Mouse (Mus musculus): ENCODE results near the gene Spata20. TPM values are rescaled to one million over a fixed set of nuclear protein-coding genes. Genes with fewer than 3 reads are reported as not detected.

Gene Spata20
- total and polyA plus RNA-seq, 2 experiments from 2014 or later, result 2.3 to 3.1 TPM

DNA sequence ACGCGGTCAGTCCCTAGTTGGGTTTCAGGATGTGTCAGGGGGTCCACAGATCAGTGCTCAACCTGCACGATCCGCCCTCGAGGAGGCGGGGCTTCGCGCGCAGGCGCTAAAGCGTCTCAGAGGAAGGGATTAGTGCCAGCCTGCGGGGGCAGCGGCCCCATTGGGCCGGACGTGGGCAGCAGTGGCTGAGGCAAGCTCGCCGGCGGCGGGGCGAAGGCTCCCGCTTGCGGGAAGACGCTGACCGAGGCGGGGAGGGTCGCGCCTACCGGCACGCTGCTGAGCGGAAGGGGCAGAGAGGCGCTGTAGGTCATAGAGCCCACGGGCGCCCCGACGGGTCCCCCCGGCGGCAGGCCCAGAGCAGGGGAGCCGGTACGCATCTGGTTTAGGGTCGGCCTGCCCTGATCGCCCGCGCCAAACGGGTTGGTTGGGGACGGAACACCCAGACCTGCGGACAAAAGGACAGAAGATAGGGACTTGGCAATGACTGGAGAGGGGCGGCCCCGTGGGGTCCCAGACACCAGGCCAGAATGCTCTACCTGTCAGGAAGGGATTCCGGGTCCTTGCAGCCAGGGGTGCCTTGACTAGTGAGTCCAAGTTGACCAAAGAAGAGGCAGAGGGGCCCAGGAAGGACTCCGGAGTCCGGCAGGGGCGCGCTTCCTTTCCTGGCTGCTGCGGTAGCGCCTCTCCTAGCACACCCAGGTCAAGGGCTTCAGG lies 5.2 kb upstream of the Spata20 start:
- Histone ChIP-seq H3K4me3 (ENCODE audit: low read depth, low read length) (peak overlapping the region; percentile 54), H3K27ac (ENCODE audit: low read depth, low read length) (0 out of 2 replicates have a peak overlapping the region, but pooled peaks have one; percentile 9), H3K27me3 (ENCODE audit: insufficient read depth, low read length) (no peaks in the 10 kb centered on the region), H3K36me3 (ENCODE audit: insufficient read depth) (no peaks in the 10 kb centered on the region), H3K9me3 (ENCODE audit: low read length) (no peaks in the 10 kb centered on the region), H3K4me1 (ENCODE audit: insufficient read depth) (no peaks in the 10 kb centered on the region; the same call in 1 of the 2 replicates), H3K4me2 (ENCODE audit: low read depth) (peak overlapping the region; percentile 74), H3K9ac (peak overlapping the region; percentile 71)
- ATAC-seq (peak; percentile 81), DNase-seq (peak; percentile 79)
- WGBS, result 4% methylated on average over 54 of the region's 55 CpGs
- TF ChIP-seq CTCF (IDR thresholded peaks at IDR 0.05; ENCODE audit: low read depth), result no peak; the same call in 1 of the 2 replicates

DNA sequence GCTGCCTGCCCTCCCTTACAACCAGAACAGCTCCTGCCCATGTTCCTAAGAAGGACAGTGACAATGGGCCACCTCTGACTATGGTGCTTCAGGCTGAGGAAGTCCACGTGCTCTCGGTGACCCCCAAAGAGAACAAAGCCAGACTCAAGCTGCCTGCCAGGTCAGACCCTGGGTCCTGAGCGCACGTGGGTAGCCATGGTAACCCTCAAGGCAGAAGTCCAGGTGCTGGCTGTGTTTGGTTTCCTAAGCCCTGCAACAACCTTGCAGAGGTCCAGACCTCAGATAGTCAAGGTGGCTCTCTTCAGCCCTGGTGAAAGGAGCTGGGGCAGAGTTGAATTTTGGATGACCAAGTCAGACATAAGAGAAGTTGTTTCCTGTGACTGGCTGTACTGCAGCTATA lies 3.8 kb upstream of the Spata20 start:
- no peak for TF ChIP-seq CTCF (IDR thresholded peaks at IDR 0.05; ENCODE audit: low read depth)
- no peaks in the 10 kb centered on the region; the same call in 1 of the 2 replicates for H3K4me1 ChIP-seq (ENCODE audit: insufficient read depth)
- no peak for ATAC-seq
- whole genome bisulfite sequencing, result 37% methylated on average over 4 of the region's 4 CpGs
- no peak overlapping the region for H3K4me2 ChIP-seq (ENCODE audit: low read depth)
- H3K9ac ChIP-seq, result no peak overlapping the region
- H3K36me3 ChIP-seq (ENCODE audit: insufficient read depth), result no peaks in the 10 kb centered on the region
- no peak overlapping the region for H3K27ac ChIP-seq (ENCODE audit: low read depth, low read length)
- no peaks in the 10 kb centered on the region for H3K27me3 ChIP-seq (ENCODE audit: insufficient read depth, low read length)
- H3K4me3 ChIP-seq (ENCODE audit: low read depth, low read length), result no peak overlapping the region
- H3K9me3 ChIP-seq (ENCODE audit: low read length), result no peaks in the 10 kb centered on the region
- no peak for DNase-seq

- ATAC-seq, result no peak
- H3K27me3 ChIP-seq (ENCODE audit: insufficient read depth, low read length), result no peaks in the 10 kb centered on the region
These were observed 3.0 kb upstream of the Spata20 start for GRCm38 (mm10) chr11:94488767-94489533.

DNA sequence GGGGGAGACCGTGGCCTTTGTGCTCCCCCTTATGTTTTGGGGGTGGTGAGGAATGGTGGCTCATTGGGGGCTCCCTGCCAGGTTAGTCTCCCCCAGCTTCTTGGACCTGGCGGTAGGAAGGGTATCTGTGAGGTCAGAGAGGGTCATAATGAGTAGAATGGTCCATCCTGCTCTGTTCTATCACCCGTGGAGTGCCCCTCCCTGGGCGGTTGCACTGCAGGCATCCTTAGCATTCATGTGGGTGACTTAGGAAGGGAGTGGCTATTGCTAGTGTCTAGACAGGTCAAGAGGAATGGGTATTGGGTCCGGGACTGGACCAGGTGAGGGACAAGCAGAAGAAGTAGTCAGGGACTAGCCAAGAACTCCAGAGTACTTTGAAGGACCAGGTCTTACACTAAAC lies 756 bp downstream of the Spata20 start:
- no peak overlapping the region for H3K4me3 ChIP-seq (ENCODE audit: low read depth, low read length)

More at GRCm38 (mm10) chr11:94488767-94489533, 3.0 kb upstream of the Spata20 start:
- Histone ChIP-seq H3K36me3 (ENCODE audit: insufficient read depth) (no peaks in the 10 kb centered on the region), H3K4me3 (ENCODE audit: low read depth, low read length) (no peak overlapping the region), H3K9ac (no peak overlapping the region), H3K4me1 (ENCODE audit: insufficient read depth) (no peaks in the 10 kb centered on the region; the same call in 1 of the 2 replicates), H3K27ac (ENCODE audit: low read depth, low read length) (no peak overlapping the region), H3K9me3 (ENCODE audit: low read length) (no peaks in the 10 kb centered on the region), H3K4me2 (ENCODE audit: low read depth) (no peak overlapping the region)
- 93% methylated on average over 11 of the region's 11 CpGs for WGBS
- no peak for TF ChIP-seq CTCF (IDR thresholded peaks at IDR 0.05; ENCODE audit: low read depth)
- no peak for DNase-seq

DNA sequence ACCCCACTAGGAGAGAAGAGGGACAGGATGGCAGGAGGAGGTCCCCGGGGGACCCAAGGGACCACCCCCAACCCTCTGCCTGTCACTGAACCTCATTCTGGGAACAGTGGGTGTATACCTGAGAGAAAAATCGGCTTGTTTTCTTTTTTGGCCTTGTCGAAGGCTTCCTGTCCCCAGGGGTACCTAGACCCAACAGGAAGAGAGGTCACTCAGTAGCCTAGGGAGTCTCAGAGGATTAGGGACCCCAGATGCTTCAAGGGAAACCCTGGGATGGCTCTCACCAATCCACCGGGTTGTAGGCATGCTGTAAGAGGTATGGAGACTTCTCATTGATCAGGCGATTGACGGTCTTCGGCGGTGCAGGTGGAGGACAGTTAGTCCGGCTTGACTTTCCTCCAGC lies 1.3 kb downstream of the Spata20 start:
- H3K9me3 ChIP-seq (ENCODE audit: low read length), result no peaks in the 10 kb centered on the region
- DNase-seq (no peak), ATAC-seq (no peak)
- H3K27ac ChIP-seq (ENCODE audit: low read depth, low read length), result no peak overlapping the region
- no peaks in the 10 kb centered on the region for H3K4me1 ChIP-seq (ENCODE audit: insufficient read depth)
- H3K36me3 ChIP-seq (ENCODE audit: insufficient read depth), result no peaks in the 10 kb centered on the region
- no peak for TF ChIP-seq CTCF (IDR thresholded peaks at IDR 0.05; ENCODE audit: low read depth)
- H3K4me3 ChIP-seq (ENCODE audit: low read depth, low read length), result no peak overlapping the region
- H3K9ac ChIP-seq, result no peak overlapping the region
- no peaks in the 10 kb centered on the region for H3K27me3 ChIP-seq (ENCODE audit: insufficient read depth, low read length)
- H3K4me2 ChIP-seq (ENCODE audit: low read depth), result no peak overlapping the region
- WGBS, result 90% methylated on average over 9 of the region's 9 CpGs

More for the DNA sequence above, 756 bp downstream of the Spata20 start:
- WGBS, result 79% methylated on average over 5 of the region's 5 CpGs
- Histone ChIP-seq H3K4me1 (ENCODE audit: insufficient read depth) (no peaks in the 10 kb centered on the region), H3K27ac (ENCODE audit: low read depth, low read length) (no peak overlapping the region), H3K36me3 (ENCODE audit: insufficient read depth) (no peaks in the 10 kb centered on the region), H3K4me2 (ENCODE audit: low read depth) (no peak overlapping the region), H3K9me3 (ENCODE audit: low read length) (no peaks in the 10 kb centered on the region), H3K27me3 (ENCODE audit: insufficient read depth, low read length) (no peaks in the 10 kb centered on the region), H3K9ac (no peak overlapping the region)
- DNase-seq (no peak), ATAC-seq (no peak)
- no peak for TF ChIP-seq CTCF (IDR thresholded peaks at IDR 0.05; ENCODE audit: low read depth)

DNA sequence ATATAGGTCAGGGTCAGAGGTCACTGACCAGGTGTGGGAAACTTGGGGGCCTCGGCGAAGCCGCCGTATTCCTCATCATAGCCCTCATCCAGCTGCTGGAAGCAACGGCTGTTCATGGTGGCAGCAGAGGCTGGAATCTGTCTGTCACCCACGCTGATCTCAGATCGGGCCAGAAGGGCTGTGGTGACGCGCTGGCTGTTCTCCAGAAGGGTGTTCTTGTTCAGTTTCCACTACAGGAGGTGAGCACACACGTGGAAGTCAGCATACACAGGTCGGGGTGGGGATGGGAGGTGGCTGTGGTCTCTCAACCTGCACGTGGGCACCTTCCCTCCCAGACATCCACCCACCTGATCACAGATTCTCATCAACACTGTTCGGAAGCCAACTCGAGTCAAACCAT lies 2.1 kb downstream of the Spata20 start:
- WGBS, result 85% methylated on average over 14 of the region's 14 CpGs
- Histone ChIP-seq H3K9ac (no peak overlapping the region), H3K4me1 (ENCODE audit: insufficient read depth) (no peaks in the 10 kb centered on the region), H3K27ac (ENCODE audit: low read depth, low read length) (no peak overlapping the region), H3K27me3 (ENCODE audit: insufficient read depth, low read length) (no peaks in the 10 kb centered on the region), H3K36me3 (ENCODE audit: insufficient read depth) (no peaks in the 10 kb centered on the region), H3K9me3 (ENCODE audit: low read length) (no peaks in the 10 kb centered on the region), H3K4me2 (ENCODE audit: low read depth) (no peak overlapping the region), H3K4me3 (ENCODE audit: low read depth, low read length) (no peak overlapping the region)
- DNase-seq (no peak), ATAC-seq (no peak)
- no peak for TF ChIP-seq CTCF (IDR thresholded peaks at IDR 0.05; ENCODE audit: low read depth)

DNA sequence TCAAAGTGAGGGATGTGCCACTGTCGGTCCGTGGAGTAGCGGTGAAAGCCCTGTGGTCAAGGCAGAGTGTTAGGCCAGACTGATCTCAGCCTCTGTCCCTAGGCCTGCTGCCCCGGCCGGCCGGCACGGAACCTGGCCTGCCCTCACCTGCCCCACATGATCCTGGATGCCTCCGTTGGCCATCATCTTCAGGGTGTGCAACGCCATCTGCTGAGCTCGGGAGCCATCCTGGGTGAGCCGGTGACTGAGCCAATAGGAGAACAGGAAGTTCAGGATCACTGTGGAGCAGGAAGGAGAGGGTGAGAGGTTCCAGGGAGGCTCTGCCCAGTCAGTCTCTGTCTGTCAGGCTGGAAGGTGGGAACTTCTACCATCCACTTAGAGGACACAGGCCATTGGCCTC lies 2.5 kb downstream of the Spata20 start:
- no peak overlapping the region for H3K27ac ChIP-seq (ENCODE audit: low read depth, low read length)
- H3K4me1 ChIP-seq (ENCODE audit: insufficient read depth), result no peaks in the 10 kb centered on the region
- H3K27me3 ChIP-seq (ENCODE audit: insufficient read depth, low read length), result no peaks in the 10 kb centered on the region
- no peak overlapping the region for H3K4me3 ChIP-seq (ENCODE audit: low read depth, low read length)
- no peak for ATAC-seq
- no peak overlapping the region for H3K4me2 ChIP-seq (ENCODE audit: low read depth)
- H3K36me3 ChIP-seq (ENCODE audit: insufficient read depth), result no peaks in the 10 kb centered on the region
- TF ChIP-seq CTCF (IDR thresholded peaks at IDR 0.05; ENCODE audit: low read depth), result no peak
- H3K9me3 ChIP-seq (ENCODE audit: low read length), result no peaks in the 10 kb centered on the region
- no peak for DNase-seq
- H3K9ac ChIP-seq, result no peak overlapping the region
- WGBS, result 82% methylated on average over 11 of the region's 11 CpGs

All from forebrain, postnatal 0 days (tissue).